Mouse (Mus musculus) embryonic facial prominence, embryonic 11.5 days (tissue): ENCODE measurements at regions not wholly inside any gene's neighbourhood (a gene's known extent, or its start where the extent isn't known, plus 50 kb on each side); places are given as distances from the start of the nearest gene placed in this dataset.

Source experiments
- ATAC-seq: fragments of 200-750 bp; cut with Nextera tagmentation; replicated peaks from 2 replicates; pipeline ENCODE4 v1.8.0; 2017; ENCODE audit warnings: low read depth; ENCODE audit not compliant: insufficient number of reproducible peaks, low FRiP score, low TSS enrichment
- DNase-seq: peaks from one replicate; pipeline ENCODE4 v3.0.0-alpha.2; 2015; ENCODE audit warnings: low spot score
- H3K27ac ChIP-seq: fragments of 300-500 bp; sonication (generic); replicated peaks from 2 replicates; pipeline ENCODE4 v1.5.1; 2014; ENCODE audit warnings: mild to moderate bottlenecking, low read depth, low read length, control low read depth
- H3K27me3 ChIP-seq: fragments of 300-500 bp; sonication (generic); 2 replicates; pipeline ENCODE4 v1.6.1; 2014; ENCODE audit warnings: mild to moderate bottlenecking, low read length, moderate library complexity, mixed read lengths; ENCODE audit not compliant: control insufficient read depth, insufficient read depth
- H3K36me3 ChIP-seq: fragments of 300-500 bp; sonication (generic); replicated peaks from 2 replicates; pipeline ENCODE4 v1.6.1; 2014; ENCODE audit warnings: low read depth, mild to moderate bottlenecking, low read length, moderate library complexity, mixed read lengths; ENCODE audit not compliant: control insufficient read depth, insufficient read depth
- H3K4me1 ChIP-seq: fragments of 300-500 bp; sonication (generic); 2 replicates; pipeline ENCODE4 v1.6.1; 2014; ENCODE audit warnings: low read length, mixed read lengths; ENCODE audit not compliant: control insufficient read depth, insufficient read depth
- H3K4me2 ChIP-seq: fragments of 300-500 bp; sonication (generic); 2 replicates; pipeline ENCODE4 v1.6.1; 2014; ENCODE audit warnings: low read depth, mild to moderate bottlenecking, control low read depth, low read length, moderate library complexity
- H3K4me3 ChIP-seq: fragments of 300-500 bp; sonication (generic); 2 replicates; pipeline ENCODE4 v1.5.1; 2014; ENCODE audit warnings: low read depth, low read length, control low read depth
- H3K9ac ChIP-seq: fragments of 300-500 bp; sonication (generic); replicated peaks from 2 replicates; pipeline ENCODE4 v1.6.1; 2014; ENCODE audit warnings: mild to moderate bottlenecking, control low read depth, low read length
- H3K9me3 ChIP-seq: fragments of 300-500 bp; sonication (generic); replicated peaks from 2 replicates; pipeline ENCODE4 v1.6.1; 2016; ENCODE audit warnings: mild to moderate bottlenecking, low read length, inconsistent platforms, mixed read lengths; ENCODE audit not compliant: control insufficient read depth
- WGBS: fragments of 180-500 bp; shearing (Covaris S2); extraction: QIAGEN DNeasy Blood & Tissue Kit; methylation state at CpG from one replicate; pipeline ENCODE4 v1.1.7; 2014; 5-methylcytosine and 5-hydroxymethylcytosine counted together

GRCm38 (mm10) chr17:4867083-4867482 lies 127.0 kb upstream of the Arid1b start:
- DNase-seq (no peak), ATAC-seq (no peak)
- H3K36me3 ChIP-seq = no peaks in the 10 kb centered on the region
- H3K27ac ChIP-seq = no peak overlapping the region
- no peak overlapping the region for H3K4me3 ChIP-seq
- no peaks in the 10 kb centered on the region for H3K9me3 ChIP-seq
- no peaks in the 10 kb centered on the region for H3K27me3 ChIP-seq
- H3K9ac ChIP-seq = no peak overlapping the region
- 0 out of 2 replicates have a peak, but pooled peaks cover 2% of the 10 kb centered on the region for H3K4me1 ChIP-seq
- 88% methylated on average over 5 of the region's 5 CpGs for WGBS
- no peak overlapping the region for H3K4me2 ChIP-seq

DNA sequence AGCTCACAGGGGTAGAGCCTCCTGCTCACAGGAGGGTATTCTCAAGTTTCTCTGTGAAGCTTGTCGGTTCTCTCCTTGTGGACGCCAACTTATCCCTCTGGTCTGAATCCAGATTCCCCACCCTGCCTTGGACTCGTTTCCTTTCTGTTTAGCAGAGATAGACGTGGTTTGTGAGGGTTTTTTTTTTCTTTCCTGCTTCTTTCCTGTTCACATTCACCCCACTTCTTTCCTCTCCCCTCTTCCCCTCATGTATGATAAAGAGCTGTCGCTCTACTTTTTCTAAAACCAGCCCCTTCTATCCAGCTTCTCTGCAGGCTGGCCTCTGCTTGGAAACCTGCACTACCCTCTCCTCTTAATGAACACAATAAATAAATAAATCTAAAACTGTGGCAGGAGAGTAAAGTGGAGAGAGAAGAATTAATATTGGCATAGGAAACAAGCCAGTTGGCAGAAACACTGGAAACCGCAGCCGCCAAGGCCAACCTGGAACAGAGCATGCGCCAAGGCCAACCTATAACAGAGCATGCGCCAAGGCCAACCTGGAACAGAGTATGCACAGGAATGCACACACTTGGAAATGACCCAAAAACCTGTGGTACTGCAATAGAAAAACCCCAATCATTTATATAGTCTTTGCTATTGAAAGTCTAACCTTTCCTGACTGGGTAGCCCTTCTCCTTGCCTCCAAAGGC lies 126.2 kb upstream of the Arid1b start:
- no peak for ATAC-seq
- WGBS = 86% methylated on average over 9 of the region's 9 CpGs

DNA sequence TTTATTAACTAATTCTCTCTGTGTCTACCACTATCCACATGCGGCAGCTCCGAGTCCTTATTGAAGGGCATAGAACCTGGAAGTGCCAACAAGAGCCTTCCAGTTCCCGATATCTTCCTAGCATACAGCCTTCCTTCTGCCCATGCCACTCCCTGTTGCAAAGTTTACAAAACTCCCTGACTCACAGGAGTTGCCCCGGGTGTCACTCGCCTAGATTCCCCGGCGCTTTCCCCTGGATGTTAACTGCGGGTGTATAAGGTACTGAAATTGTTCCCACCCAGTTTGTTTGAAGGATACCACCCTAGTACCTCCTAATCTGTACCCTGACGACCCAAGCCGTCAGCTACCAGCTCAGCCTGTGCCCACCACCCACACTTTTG lies 125.7 kb upstream of the Arid1b start:
- 0 out of 2 replicates have a peak, but pooled peaks cover 2% of the 10 kb centered on the region for H3K4me1 ChIP-seq
- no peak overlapping the region for H3K9ac ChIP-seq
- no peak for DNase-seq
- no peak overlapping the region for H3K27ac ChIP-seq
- H3K27me3 ChIP-seq = no peaks in the 10 kb centered on the region
- 87% methylated on average over 10 of the region's 10 CpGs for WGBS
- H3K4me2 ChIP-seq = no peak overlapping the region
- no peak overlapping the region for H3K4me3 ChIP-seq
- no peaks in the 10 kb centered on the region for H3K9me3 ChIP-seq
- H3K36me3 ChIP-seq = no peaks in the 10 kb centered on the region
- no peak for ATAC-seq

More for the DNA sequence above, 126.2 kb upstream of the Arid1b start:
- DNase-seq = no peak
- H3K9me3 ChIP-seq = no peaks in the 10 kb centered on the region
- no peaks in the 10 kb centered on the region for H3K27me3 ChIP-seq
- no peak overlapping the region for H3K4me2 ChIP-seq
- H3K4me1 ChIP-seq = 0 out of 2 replicates have a peak, but pooled peaks cover 2% of the 10 kb centered on the region
- no peak overlapping the region for H3K9ac ChIP-seq
- no peak overlapping the region for H3K4me3 ChIP-seq
- H3K27ac ChIP-seq = no peak overlapping the region
- H3K36me3 ChIP-seq = no peaks in the 10 kb centered on the region

DNA sequence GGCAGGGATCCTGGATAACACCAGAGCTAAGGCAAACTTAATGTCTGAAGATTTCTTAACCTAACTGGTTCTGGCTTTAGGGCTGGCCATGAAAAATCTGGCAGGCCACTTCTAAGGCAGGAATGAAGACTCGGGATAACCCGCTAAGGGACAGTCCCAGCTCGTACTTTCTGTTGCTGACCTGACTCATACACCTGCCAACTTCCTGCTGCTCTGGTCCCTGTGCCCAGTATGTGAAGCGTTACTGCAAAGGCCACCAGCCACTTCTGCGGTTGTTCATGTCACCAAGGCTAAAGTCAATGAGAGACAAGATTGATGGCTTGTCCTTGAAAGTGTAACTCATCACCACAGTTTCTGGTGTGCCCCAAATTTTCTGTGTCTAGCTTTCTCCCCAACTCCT lies 125.3 kb upstream of the Arid1b start:
- WGBS = 92% methylated on average over 5 of the region's 5 CpGs
- no peak for ATAC-seq

GRCm38 (mm10) chr17:4871267-4871666 lies 122.9 kb upstream of the Arid1b start:
- Histone ChIP-seq H3K9me3 (no peaks in the 10 kb centered on the region), H3K27me3 (no peaks in the 10 kb centered on the region), H3K4me2 (no peak overlapping the region), H3K36me3 (no peaks in the 10 kb centered on the region), H3K9ac (no peak overlapping the region), H3K27ac (no peak overlapping the region), H3K4me3 (no peak overlapping the region), H3K4me1 (no peaks in the 10 kb centered on the region)
- ATAC-seq (no peak), DNase-seq (no peak)
- 65% methylated on average over 2 of the region's 2 CpGs for WGBS

More for the DNA sequence above, 125.3 kb upstream of the Arid1b start:
- Histone ChIP-seq H3K36me3 (no peaks in the 10 kb centered on the region), H3K4me3 (no peak overlapping the region), H3K9me3 (no peaks in the 10 kb centered on the region), H3K4me1 (0 out of 2 replicates have a peak, but pooled peaks cover 2% of the 10 kb centered on the region), H3K9ac (no peak overlapping the region), H3K4me2 (no peak overlapping the region), H3K27me3 (no peaks in the 10 kb centered on the region), H3K27ac (no peak overlapping the region)
- no peak for DNase-seq

DNA sequence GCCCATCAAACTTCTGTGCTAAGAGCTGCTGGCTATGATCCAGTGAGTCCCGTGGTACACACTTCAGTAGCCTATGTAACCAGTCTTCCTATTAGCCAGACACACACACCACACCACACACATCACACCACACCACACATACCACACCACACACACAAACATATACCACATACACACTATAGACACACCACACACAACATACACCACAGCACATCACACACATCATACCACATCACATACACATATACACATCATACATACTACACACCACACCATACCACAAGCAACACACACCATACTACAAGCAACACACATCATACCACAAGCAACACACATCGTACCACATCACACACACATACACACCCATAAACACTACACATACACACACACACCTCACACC lies 119.7 kb upstream of the Arid1b start:
- Histone ChIP-seq H3K4me1 (no peaks in the 10 kb centered on the region), H3K27ac (no peak overlapping the region), H3K36me3 (no peaks in the 10 kb centered on the region), H3K27me3 (no peaks in the 10 kb centered on the region), H3K9ac (no peak overlapping the region), H3K4me3 (no peak overlapping the region), H3K9me3 (no peaks in the 10 kb centered on the region), H3K4me2 (no peak overlapping the region)
- DNase-seq (no peak), ATAC-seq (0 out of 2 replicates have a peak, but pooled peaks have one; percentile 56)
- WGBS = 77% methylated on average over 2 of the region's 2 CpGs

DNA sequence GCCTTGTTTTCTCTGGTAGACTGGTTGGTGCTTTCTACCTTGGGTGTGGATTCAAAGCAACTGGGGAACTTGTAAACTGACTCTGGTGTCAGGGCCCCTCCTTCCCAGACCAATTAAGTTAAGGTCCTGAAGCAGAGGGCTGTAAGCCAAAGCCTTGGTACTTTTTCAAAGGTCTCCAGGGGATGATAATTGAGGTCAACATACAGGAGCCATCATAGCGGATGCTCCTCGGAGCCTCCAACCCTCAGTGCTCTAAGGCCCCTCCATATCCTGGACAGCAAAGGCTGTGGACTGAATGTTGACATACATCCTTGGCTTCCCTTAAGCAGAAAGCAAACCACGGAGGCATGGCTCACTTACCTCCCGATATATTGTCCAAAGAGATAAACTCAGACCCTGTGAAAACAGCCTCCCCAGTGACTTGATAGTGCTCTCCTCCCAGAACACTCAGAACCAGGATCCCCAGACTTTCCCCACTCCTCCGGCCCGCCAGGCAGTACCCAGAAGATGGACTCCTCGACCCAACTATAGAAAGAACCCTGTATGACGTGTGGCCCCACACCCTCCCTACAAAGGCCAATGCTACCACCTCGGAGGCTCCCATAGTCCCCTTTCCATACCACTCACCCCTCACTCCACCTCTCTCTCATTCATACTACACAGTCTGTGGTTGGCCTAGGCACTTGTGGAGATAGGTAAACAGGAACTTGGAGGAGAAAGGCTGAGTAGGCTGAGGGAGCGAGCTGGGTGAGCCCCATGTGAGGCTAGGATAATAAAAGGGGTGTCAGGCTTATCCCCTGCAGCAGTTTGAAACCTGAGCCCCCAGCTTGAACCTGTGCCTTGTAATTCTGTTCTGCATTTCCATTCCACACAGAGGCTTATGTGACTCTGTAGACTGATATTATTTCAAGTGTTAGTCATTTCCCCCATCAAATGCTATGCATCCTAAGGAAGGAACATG lies 118.8 kb upstream of the Arid1b start:
- 0 out of 2 replicates have a peak, but pooled peaks have one; percentile 70 for ATAC-seq
- peak; percentile 52 for DNase-seq
- H3K9me3 ChIP-seq = no peaks in the 10 kb centered on the region
- no peak overlapping the region for H3K9ac ChIP-seq
- no peaks in the 10 kb centered on the region for H3K4me1 ChIP-seq
- H3K36me3 ChIP-seq = no peaks in the 10 kb centered on the region
- WGBS = 61% methylated on average over 10 of the region's 10 CpGs
- H3K27me3 ChIP-seq = no peaks in the 10 kb centered on the region
- no peak overlapping the region for H3K27ac ChIP-seq
- H3K4me3 ChIP-seq = no peak overlapping the region
- H3K4me2 ChIP-seq = no peak overlapping the region

DNA sequence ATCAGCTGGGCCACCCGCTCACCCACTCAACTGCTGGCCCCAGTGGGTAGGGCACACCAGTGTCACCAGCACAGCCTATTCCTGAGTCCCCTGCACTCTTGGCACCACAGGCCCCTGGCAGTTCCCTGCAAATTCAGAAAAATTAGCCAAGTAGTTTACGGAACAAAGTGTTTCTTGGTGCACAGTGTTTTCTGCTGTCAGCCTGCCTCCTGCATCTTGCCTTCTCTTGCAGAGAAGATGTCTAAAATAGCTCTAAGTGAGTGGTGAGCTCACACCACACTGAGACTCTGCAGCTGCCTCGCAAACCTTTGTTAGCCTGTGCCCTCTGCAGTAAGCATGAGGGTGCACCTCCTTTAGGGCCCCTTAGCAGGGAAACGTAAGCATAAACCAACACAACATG lies 117.7 kb upstream of the Arid1b start:
- no peak for DNase-seq
- Histone ChIP-seq H3K27ac (no peak overlapping the region), H3K9ac (no peak overlapping the region), H3K4me3 (no peak overlapping the region), H3K4me2 (no peak overlapping the region), H3K36me3 (no peaks in the 10 kb centered on the region), H3K4me1 (no peaks in the 10 kb centered on the region), H3K9me3 (no peaks in the 10 kb centered on the region), H3K27me3 (no peaks in the 10 kb centered on the region)
- ATAC-seq = no peak
- WGBS = 86% methylated on average over 4 of the region's 4 CpGs
